Mouse (Mus musculus) Muller cell, postnatal 12 days (primary cell): ENCODE data around the gene Snx7.

ENCODE experiments used
- DNase-seq: peaks from one replicate; pipeline ENCODE4 v3.0.0-alpha.2; 2015; ENCODE audit errors: inconsistent ontology term

The Snx7 gene

GRCm38 (mm10) chr3:117817635-117818034, 51.1 kb downstream of the Snx7 start:
- DNase-seq, result no peak

GRCm38 (mm10) chr3:117814218-117814617, 54.5 kb downstream of the Snx7 start:
- DNase-seq, result no peak

- DNase-seq, result no peak
Measured at GRCm38 (mm10) chr3:117812135-117812534, 56.6 kb downstream of the Snx7 start.

- DNase-seq, result no peak
Measured at GRCm38 (mm10) chr3:117805782-117806181, 63.0 kb downstream of the Snx7 start.

GRCm38 (mm10) chr3:117794501-117794900, 74.2 kb downstream of the Snx7 start:
- no peak for DNase-seq

GRCm38 (mm10) chr3:117791951-117792350, 76.8 kb downstream of the Snx7 start:
- peak; percentile 73 for DNase-seq

- DNase-seq, result no peak
Measured at GRCm38 (mm10) chr3:117791273-117791672, 77.5 kb downstream of the Snx7 start.

GRCm38 (mm10) chr3:117788800-117789693, 79.7 kb downstream of the Snx7 start:
- DNase-seq, result peak; percentile 19

- DNase-seq, result no peak
Measured at GRCm38 (mm10) chr3:117787247-117787646, 81.5 kb downstream of the Snx7 start.

- no peak for DNase-seq
Measured at GRCm38 (mm10) chr3:117752151-117752757, 116.5 kb downstream of the Snx7 start.

- no peak for DNase-seq
Measured at GRCm38 (mm10) chr3:117751665-117752064, 117.1 kb downstream of the Snx7 start.

GRCm38 (mm10) chr3:117749256-117749655, 119.5 kb downstream of the Snx7 start:
- no peak for DNase-seq

GRCm38 (mm10) chr3:117739760-117740159, 129.0 kb downstream of the Snx7 start:
- DNase-seq, result no peak

- DNase-seq, result no peak
Measured at GRCm38 (mm10) chr3:117732661-117733060, 136.1 kb downstream of the Snx7 start.
